Mouse (Mus musculus) CH12.LX (cell line): ENCODE results near the gene Wasl.
A peak's percentile ranks its signal among the peaks of the same experiment; 100 is the strongest.

Experiments
- CHD2 ChIP-seq: IDR thresholded peaks from 2 replicates; pipeline ENCODE4 v1.6.1; 2011; ENCODE audit warnings: low read length, improper control_type of control experiment
- CTCF ChIP-seq, 2 experiments: IDR thresholded peaks in 1 of 2; conservative IDR thresholded peaks in 1 of 2; 2 replicates each; pipeline ENCODE4 v1.5.1; 2011 to 2012; ENCODE audit warnings: low read depth in 2 of 2, low read length in 2 of 2, improper control_type of control experiment in 1 of 2, inconsistent platforms in 1 of 2, mild to moderate bottlenecking in 1 of 2, moderate library complexity in 1 of 2
- EP300 ChIP-seq: IDR thresholded peaks from 2 replicates; pipeline ENCODE4 v1.6.1; 2011; ENCODE audit warnings: low read length, improper control_type of control experiment
- MAFK ChIP-seq: IDR thresholded peaks from 2 replicates; pipeline ENCODE4 v1.6.1; 2011; ENCODE audit warnings: low read length, improper control_type of control experiment; ENCODE audit not compliant: insufficient replicate concordance
- POLR2A ChIP-seq: IDR thresholded peaks from 2 replicates; pipeline ENCODE4 v1.6.1; 2011; ENCODE audit warnings: low read depth, mild to moderate bottlenecking, improper control_type of control experiment, low read length

DNA sequence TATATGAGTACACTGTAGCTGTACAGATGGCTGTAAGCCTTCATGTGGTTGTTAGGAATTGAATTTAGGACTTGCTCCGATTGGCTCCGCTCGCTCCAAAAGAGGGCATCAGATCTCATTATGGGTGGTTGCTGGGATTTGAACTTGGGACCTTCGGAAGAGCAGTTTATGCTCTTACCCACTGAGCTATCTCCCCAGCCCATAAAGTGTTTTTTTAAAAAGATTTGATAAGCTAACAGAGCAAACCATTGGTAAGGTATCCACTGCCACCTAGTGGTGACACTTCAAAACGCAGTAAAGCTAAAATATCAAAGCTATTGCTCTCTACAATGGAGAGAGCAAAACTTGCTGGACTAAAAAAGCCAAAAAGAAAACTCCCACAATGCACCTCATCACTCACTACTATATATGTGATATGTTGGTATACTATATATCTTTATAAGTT, 37.2 kb downstream of the Wasl start:
- no peak for TF ChIP-seq MAFK
- TF ChIP-seq CHD2, result no peak
- no peak for TF ChIP-seq POLR2A
- peak; percentile 60 to 91 for TF ChIP-seq CTCF (conservative IDR thresholded peaks at IDR 0.05 in 1 of 2, IDR thresholded peaks at IDR 0.05 in 1 of 2; ENCODE audit: low read depth in 2 of 2, low read length in 2 of 2)
- no peak for TF ChIP-seq EP300
